Mouse (Mus musculus) liver, embryonic 16.5 days (tissue): ENCODE measurements around the gene AC124502.3. TPM values are rescaled to one million over a fixed set of nuclear protein-coding genes. Genes with fewer than 3 reads are reported as not detected.

Experiments
- ATAC-seq: fragments of 200-750 bp; cut with Nextera tagmentation; 2 replicates; pipeline ENCODE4 v1.8.0; 2017; ENCODE audit warnings: low read depth, mild to moderate bottlenecking, moderate number of reproducible peaks, moderate library complexity
- H3K27ac ChIP-seq: fragments of 300-500 bp; sonication (generic); 2 replicates; pipeline ENCODE4 v1.5.1; 2014; ENCODE audit warnings: mild to moderate bottlenecking, low read length
- H3K27me3 ChIP-seq: fragments of 300-500 bp; sonication (generic); 2 replicates; pipeline ENCODE4 v1.6.1; 2014; ENCODE audit warnings: low read depth, low read length, mixed read lengths; ENCODE audit not compliant: control insufficient read depth, insufficient read depth
- H3K36me3 ChIP-seq: fragments of 300-500 bp; sonication (generic); 2 replicates; pipeline ENCODE4 v1.6.1; 2014; ENCODE audit warnings: mild to moderate bottlenecking; ENCODE audit not compliant: control insufficient read depth, insufficient read depth
- H3K4me1 ChIP-seq: fragments of 300-500 bp; sonication (generic); 2 replicates; pipeline ENCODE4 v1.6.1; 2014; ENCODE audit warnings: low read depth, low read length, mixed read lengths; ENCODE audit not compliant: control insufficient read depth
- H3K4me2 ChIP-seq: fragments of 300-500 bp; sonication (generic); 2 replicates; pipeline ENCODE4 v1.6.1; 2014; ENCODE audit warnings: low read depth, low read length, mixed read lengths
- H3K4me3 ChIP-seq: fragments of 300-500 bp; sonication (generic); 2 replicates; pipeline ENCODE4 v1.5.1; 2014; ENCODE audit warnings: low read depth, mild to moderate bottlenecking, low read length
- H3K9ac ChIP-seq: fragments of 300-500 bp; sonication (generic); 2 replicates; pipeline ENCODE4 v1.6.1; 2014; ENCODE audit warnings: low read depth, low read length
- H3K9me3 ChIP-seq: fragments of 300-500 bp; sonication (generic); replicated peaks from 2 replicates; pipeline ENCODE4 v1.6.1; 2016; ENCODE audit warnings: low read length; ENCODE audit not compliant: control insufficient read depth
- WGBS: fragments of 180-500 bp; shearing (Covaris S2); extraction: QIAGEN DNeasy Blood & Tissue Kit; methylation state at CpG from one replicate; pipeline ENCODE4 v1.1.7; 2014; ENCODE audit not compliant: insufficient replicate concordance; 5-methylcytosine and 5-hydroxymethylcytosine counted together
- polyA plus RNA-seq: library from polyadenylated mRNA; unstranded; fragments of >200 nt; fragmentation: Nextera tagmentation; extraction: Ambion mirVana; gene quantifications from 2 replicates; pipeline ENCODE4 v1.2.1, GENCODE M21; 2015

AC124502.3 gene
- polyA plus RNA-seq, 1 experiment from 2014 or later = 0.58 TPM

GRCm38 (mm10) chr19:5052166-5052822 lies 13.6 kb downstream of the AC124502.3 start:
- no peak for ATAC-seq

GRCm38 (mm10) chr19:5052853-5053252 lies 14.2 kb downstream of the AC124502.3 start:
- ATAC-seq = no peak
- H3K4me2 ChIP-seq = no peak overlapping the region
- peaks cover 33% of the 10 kb centered on the region for H3K27me3 ChIP-seq
- no peaks in the 10 kb centered on the region for H3K9me3 ChIP-seq
- no peak overlapping the region for H3K27ac ChIP-seq
- no peak overlapping the region for H3K9ac ChIP-seq
- H3K4me1 ChIP-seq = peaks cover 3% of the 10 kb centered on the region; the same call in 1 of the 2 replicates
- H3K36me3 ChIP-seq = no peaks in the 10 kb centered on the region
- WGBS = 69% methylated on average over 17 of the region's 17 CpGs
- no peak overlapping the region for H3K4me3 ChIP-seq

More at GRCm38 (mm10) chr19:5052166-5052822, 13.6 kb downstream of the AC124502.3 start:
- H3K36me3 ChIP-seq = no peaks in the 10 kb centered on the region; the same call in 1 of the 2 replicates
- H3K9ac ChIP-seq = no peak overlapping the region
- no peak overlapping the region for H3K4me2 ChIP-seq
- H3K9me3 ChIP-seq = no peaks in the 10 kb centered on the region
- WGBS = 38% methylated on average over 25 of the region's 25 CpGs
- no peak overlapping the region for H3K27ac ChIP-seq
- no peak overlapping the region for H3K4me3 ChIP-seq
- peaks cover 33% of the 10 kb centered on the region for H3K27me3 ChIP-seq
- H3K4me1 ChIP-seq = peaks cover 3% of the 10 kb centered on the region; the same call in 1 of the 2 replicates

GRCm38 (mm10) chr19:5053909-5054308 lies 15.2 kb downstream of the AC124502.3 start:
- Histone ChIP-seq H3K4me3 (no peak overlapping the region), H3K27me3 (peaks cover 33% of the 10 kb centered on the region), H3K4me2 (no peak overlapping the region), H3K9ac (no peak overlapping the region), H3K4me1 (peaks cover 7% of the 10 kb centered on the region), H3K27ac (no peak overlapping the region), H3K36me3 (no peaks in the 10 kb centered on the region), H3K9me3 (no peaks in the 10 kb centered on the region)
- no peak for ATAC-seq
- WGBS = 18% methylated on average over 9 of the region's 9 CpGs

GRCm38 (mm10) chr19:5056251-5056650 lies 17.6 kb downstream of the AC124502.3 start:
- ATAC-seq = no peak
- no peaks in the 10 kb centered on the region for H3K36me3 ChIP-seq
- no peak overlapping the region for H3K4me3 ChIP-seq
- H3K9ac ChIP-seq = no peak overlapping the region
- H3K9me3 ChIP-seq = no peaks in the 10 kb centered on the region
- H3K4me1 ChIP-seq = peaks cover 17% of the 10 kb centered on the region
- no peak overlapping the region for H3K4me2 ChIP-seq
- 19% methylated on average over 6 of the region's 6 CpGs for WGBS
- H3K27ac ChIP-seq = no peak overlapping the region
- peaks cover 25% of the 10 kb centered on the region for H3K27me3 ChIP-seq

GRCm38 (mm10) chr19:5057876-5058775 lies 19.4 kb downstream of the AC124502.3 start:
- no peak overlapping the region for H3K27ac ChIP-seq
- H3K4me2 ChIP-seq = no peak overlapping the region
- H3K27me3 ChIP-seq = peaks cover 6% of the 10 kb centered on the region
- H3K4me1 ChIP-seq = peaks cover 18% of the 10 kb centered on the region
- H3K9ac ChIP-seq = no peak overlapping the region
- H3K36me3 ChIP-seq = no peaks in the 10 kb centered on the region
- ATAC-seq = no peak
- H3K4me3 ChIP-seq = no peak overlapping the region
- H3K9me3 ChIP-seq = no peaks in the 10 kb centered on the region
- 27% methylated on average over 16 of the region's 16 CpGs for WGBS

GRCm38 (mm10) chr19:5058801-5059771 lies 20.4 kb downstream of the AC124502.3 start:
- WGBS = 21% methylated on average over 10 of the region's 10 CpGs

GRCm38 (mm10) chr19:5060365-5061330 lies 22.0 kb downstream of the AC124502.3 start:
- Histone ChIP-seq H3K27ac (no peak overlapping the region), H3K36me3 (no peaks in the 10 kb centered on the region), H3K9me3 (no peaks in the 10 kb centered on the region), H3K4me2 (no peak overlapping the region), H3K4me1 (peaks cover 23% of the 10 kb centered on the region), H3K4me3 (no peak overlapping the region), H3K9ac (no peak overlapping the region), H3K27me3 (no peaks in the 10 kb centered on the region; the same call in 1 of the 2 replicates)
- ATAC-seq = 0 out of 2 replicates have a peak, but pooled peaks have one; percentile 17
- WGBS = 40% methylated on average over 5 of the region's 5 CpGs

More at GRCm38 (mm10) chr19:5058801-5059771, 20.4 kb downstream of the AC124502.3 start:
- Histone ChIP-seq H3K4me2 (no peak overlapping the region), H3K27me3 (no peaks in the 10 kb centered on the region), H3K36me3 (no peaks in the 10 kb centered on the region), H3K4me3 (no peak overlapping the region), H3K27ac (no peak overlapping the region), H3K4me1 (peaks cover 18% of the 10 kb centered on the region), H3K9me3 (no peaks in the 10 kb centered on the region), H3K9ac (no peak overlapping the region)
- no peak for ATAC-seq
